Mouse (Mus musculus) spleen, postnatal 0 days (tissue): Measurements from ENCODE around the gene Vmn1r167. TPM values are rescaled to one million over a fixed set of nuclear protein-coding genes. Genes with fewer than 3 reads are reported as not detected.

Experiments
- polyA plus RNA-seq: library from polyadenylated mRNA; unstranded; fragments of >200 nt; fragmentation: Nextera tagmentation; extraction: Ambion mirVana; gene quantifications from 2 replicates; pipeline ENCODE4 v1.2.1, GENCODE M21; 2015

Gene Vmn1r167
- polyA plus RNA-seq, result not detected in 2 replicates

GRCm38 (mm10) chr7:23507106-23507505 lies at the start of gene Vmn1r167:
Gene Vmn1r167, minus strand, starts transcription at chr7:23507206.

DNA sequence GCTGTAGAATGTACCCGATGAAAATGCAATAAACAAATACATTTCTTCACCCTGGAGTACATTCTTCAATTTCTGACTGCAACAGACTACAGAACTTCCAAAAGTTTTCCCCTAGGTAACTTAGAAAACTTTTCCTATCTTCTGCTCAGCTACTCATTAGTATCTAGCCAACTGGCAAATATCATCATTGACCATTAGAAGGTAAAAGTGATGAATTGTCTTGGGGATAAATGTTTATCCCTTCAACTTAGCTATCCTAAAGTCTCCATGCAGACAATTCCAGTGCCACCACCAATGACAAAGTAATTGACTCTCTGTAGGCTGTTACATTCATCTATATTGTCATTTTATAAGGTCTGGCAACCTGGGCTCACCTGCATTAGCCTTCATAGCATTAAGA lies 32.4 kb upstream of the Vmn1r167 start, which contains the start of gene Vmn1r168:
Vmn1r168 (plus strand) TSS at position 301 of the 400 bp plus-strand sequence.

Other genes with a start within 250 kb of the Vmn1r167 start
- not detected in 2 replicates for gene Gm6902, start 228.3 kb downstream of the Vmn1r167 start, polyA plus RNA-seq
- not detected in 2 replicates for gene Nlrp4e, start 206.0 kb downstream of the Vmn1r167 start, polyA plus RNA-seq
- not detected in 2 replicates for gene Nlrp5, start 121.3 kb downstream of the Vmn1r167 start, polyA plus RNA-seq
- gene Vmn1r168, start 32.5 kb upstream of the Vmn1r167 start, polyA plus RNA-seq, result not detected in 2 replicates
- gene Vmn1r169, start 68.3 kb upstream of the Vmn1r167 start, polyA plus RNA-seq, result not detected in 2 replicates
- not detected in 2 replicates for gene Vmn1r170, start 99.0 kb upstream of the Vmn1r167 start, polyA plus RNA-seq
- gene Vmn1r171, start 123.5 kb upstream of the Vmn1r167 start, polyA plus RNA-seq, result not detected in 2 replicates
- not detected in 2 replicates for gene Vmn1r172, start 151.1 kb upstream of the Vmn1r167 start, polyA plus RNA-seq
- gene Vmn1r173, start 193.5 kb upstream of the Vmn1r167 start, polyA plus RNA-seq, result not detected in 2 replicates
- not detected in 2 replicates for gene Vmn1r174, start 245.1 kb upstream of the Vmn1r167 start, polyA plus RNA-seq